Mouse (Mus musculus): ENCODE results near the gene Mphosph6. TPM values are rescaled to one million over a fixed set of nuclear protein-coding genes. Genes with fewer than 3 reads are reported as not detected.

Mphosph6 gene
- polyA plus RNA-seq, 1 experiment from 2014 or later, result 36.7 TPM

- Histone ChIP-seq H3K9ac (replicated peaks; ENCODE audit: low read depth, low read length) (no peak overlapping the region), H3K9me3 (ENCODE audit: control insufficient read depth, low read length) (no peaks in the 10 kb centered on the region), H3K36me3 (ENCODE audit: control insufficient read depth, insufficient read depth, low read length) (no peaks in the 10 kb centered on the region), H3K4me2 (ENCODE audit: low read depth, low read length) (no peak overlapping the region), H3K27ac (ENCODE audit: low read depth, low read length) (no peak overlapping the region), H3K27me3 (ENCODE audit: control insufficient read depth, insufficient read depth, low read length) (no peaks in the 10 kb centered on the region), H3K4me1 (ENCODE audit: control insufficient read depth, insufficient read depth, low read length) (no peaks in the 10 kb centered on the region), H3K4me3 (ENCODE audit: low read depth, low read length) (no peak overlapping the region)
- ATAC-seq (ENCODE audit: low read depth), result no peak
- WGBS, result 81% methylated on average over 11 of the region's 11 CpGs
Measured at GRCm38 (mm10) chr8:117757900-117758299, 43.8 kb downstream of the Mphosph6 start.

- Histone ChIP-seq H3K9me3 (ENCODE audit: control insufficient read depth, low read length) (no peaks in the 10 kb centered on the region), H3K4me3 (ENCODE audit: low read depth, low read length) (no peak overlapping the region), H3K9ac (replicated peaks; ENCODE audit: low read depth, low read length) (no peak overlapping the region), H3K27ac (ENCODE audit: low read depth, low read length) (no peak overlapping the region), H3K4me1 (ENCODE audit: control insufficient read depth, insufficient read depth, low read length) (no peaks in the 10 kb centered on the region), H3K27me3 (ENCODE audit: control insufficient read depth, insufficient read depth, low read length) (no peaks in the 10 kb centered on the region), H3K4me2 (ENCODE audit: low read depth, low read length) (no peak overlapping the region), H3K36me3 (ENCODE audit: control insufficient read depth, insufficient read depth, low read length) (no peaks in the 10 kb centered on the region)
- no peak for ATAC-seq (ENCODE audit: low read depth)
- WGBS, result 48% methylated on average over 2 of the region's 2 CpGs
Measured at GRCm38 (mm10) chr8:117749436-117749835, 52.3 kb downstream of the Mphosph6 start.

GRCm38 (mm10) chr8:117747886-117748730, 53.6 kb downstream of the Mphosph6 start:
- H3K9me3 ChIP-seq (ENCODE audit: control insufficient read depth, low read length), result no peaks in the 10 kb centered on the region
- H3K4me2 ChIP-seq (ENCODE audit: low read depth, low read length), result no peak overlapping the region
- no peak overlapping the region for H3K4me3 ChIP-seq (ENCODE audit: low read depth, low read length)
- no peaks in the 10 kb centered on the region for H3K36me3 ChIP-seq (ENCODE audit: control insufficient read depth, insufficient read depth, low read length)
- H3K4me1 ChIP-seq (ENCODE audit: control insufficient read depth, insufficient read depth, low read length), result no peaks in the 10 kb centered on the region
- no peaks in the 10 kb centered on the region for H3K27me3 ChIP-seq (ENCODE audit: control insufficient read depth, insufficient read depth, low read length)
- H3K27ac ChIP-seq (ENCODE audit: low read depth, low read length), result no peak overlapping the region
- 80% methylated on average over 8 of the region's 9 CpGs for WGBS
- H3K9ac ChIP-seq (replicated peaks; ENCODE audit: low read depth, low read length), result no peak overlapping the region
- ATAC-seq (ENCODE audit: low read depth), result no peak

- no peak for ATAC-seq (ENCODE audit: low read depth)
- Histone ChIP-seq H3K4me1 (ENCODE audit: control insufficient read depth, insufficient read depth, low read length) (no peaks in the 10 kb centered on the region), H3K9me3 (ENCODE audit: control insufficient read depth, low read length) (no peaks in the 10 kb centered on the region), H3K36me3 (ENCODE audit: control insufficient read depth, insufficient read depth, low read length) (no peaks in the 10 kb centered on the region), H3K4me3 (ENCODE audit: low read depth, low read length) (no peak overlapping the region), H3K27me3 (ENCODE audit: control insufficient read depth, insufficient read depth, low read length) (no peaks in the 10 kb centered on the region), H3K27ac (ENCODE audit: low read depth, low read length) (no peak overlapping the region), H3K4me2 (ENCODE audit: low read depth, low read length) (no peak overlapping the region), H3K9ac (replicated peaks; ENCODE audit: low read depth, low read length) (no peak overlapping the region)
- WGBS, result 53% methylated on average over 2 of the region's 2 CpGs
Measured at GRCm38 (mm10) chr8:117747428-117747827, 54.3 kb downstream of the Mphosph6 start.

- ATAC-seq (ENCODE audit: low read depth), result no peak
- no peak overlapping the region for H3K4me3 ChIP-seq (ENCODE audit: low read depth, low read length)
- no peaks in the 10 kb centered on the region for H3K27me3 ChIP-seq (ENCODE audit: control insufficient read depth, insufficient read depth, low read length)
- H3K4me2 ChIP-seq (ENCODE audit: low read depth, low read length), result no peak overlapping the region
- H3K36me3 ChIP-seq (ENCODE audit: control insufficient read depth, insufficient read depth, low read length), result no peaks in the 10 kb centered on the region
- 87% methylated on average over 5 of the region's 5 CpGs for WGBS
- H3K27ac ChIP-seq (ENCODE audit: low read depth, low read length), result no peak overlapping the region
- no peaks in the 10 kb centered on the region for H3K9me3 ChIP-seq (ENCODE audit: control insufficient read depth, low read length)
- H3K4me1 ChIP-seq (ENCODE audit: control insufficient read depth, insufficient read depth, low read length), result no peaks in the 10 kb centered on the region
- no peak overlapping the region for H3K9ac ChIP-seq (replicated peaks; ENCODE audit: low read depth, low read length)
Measured at GRCm38 (mm10) chr8:117746651-117747050, 55.1 kb downstream of the Mphosph6 start.

- Histone ChIP-seq H3K4me3 (ENCODE audit: low read depth, low read length) (no peak overlapping the region), H3K27ac (ENCODE audit: low read depth, low read length) (no peak overlapping the region), H3K9me3 (ENCODE audit: control insufficient read depth, low read length) (no peaks in the 10 kb centered on the region), H3K36me3 (ENCODE audit: control insufficient read depth, insufficient read depth, low read length) (no peaks in the 10 kb centered on the region), H3K4me1 (ENCODE audit: control insufficient read depth, insufficient read depth, low read length) (no peaks in the 10 kb centered on the region), H3K27me3 (ENCODE audit: control insufficient read depth, insufficient read depth, low read length) (no peaks in the 10 kb centered on the region), H3K9ac (replicated peaks; ENCODE audit: low read depth, low read length) (no peak overlapping the region), H3K4me2 (ENCODE audit: low read depth, low read length) (no peak overlapping the region)
- 61% methylated on average over 15 of the region's 15 CpGs for WGBS
- ATAC-seq (ENCODE audit: low read depth), result no peak
Measured at GRCm38 (mm10) chr8:117742431-117743012, 59.2 kb downstream of the Mphosph6 start.

Other genes with a start within 250 kb of the Mphosph6 start
- 1.1 and 1.5 TPM in 2 replicates for gene Sdr42e1, start 128.3 kb downstream of the Mphosph6 start, polyA plus RNA-seq (2014; fragmentation: Nextera tagmentation; extraction: Ambion mirVana)
- 0.36 TPM in 1 of 2 replicates, not detected in the other for gene Hsd17b2, start 100.0 kb downstream of the Mphosph6 start, polyA plus RNA-seq (2014; fragmentation: Nextera tagmentation; extraction: Ambion mirVana)

All from neural tube, embryonic 14.5 days (tissue).